Mouse (Mus musculus): ENCODE results near the gene Ak2.

GRCm38 (mm10) chr4:129050901-129051417, 59.2 kb downstream of the Ak2 start:
- TF ChIP-seq GABPA (IDR thresholded peaks at IDR 0.05; ENCODE audit: insufficient replicate concordance, low read depth, low read length), result no peak
- TF ChIP-seq ZKSCAN1 (IDR thresholded peaks at IDR 0.05; ENCODE audit: borderline replicate concordance, low read depth, low read length), result no peak
- no peak for TF ChIP-seq EP300 (IDR thresholded peaks at IDR 0.05; ENCODE audit: low read length)
- TF ChIP-seq POLR2A (IDR thresholded peaks at IDR 0.05; ENCODE audit: low read depth, low read length), result no peak
- TF ChIP-seq CTCF (conservative IDR thresholded peaks at IDR 0.05 in 1 of 2, IDR thresholded peaks at IDR 0.05 in 1 of 2; ENCODE audit: low read depth in 2 of 2, low read length in 2 of 2), result no peak
- TF ChIP-seq MAFK (IDR thresholded peaks at IDR 0.05; ENCODE audit: insufficient replicate concordance, low read length), result no peak
- no peak for TF ChIP-seq MAZ (IDR thresholded peaks at IDR 0.05; ENCODE audit: low read depth, low read length)

All from CH12.LX (cell line).